Mouse (Mus musculus): ENCODE data around the gene Col27a1. TPM values are rescaled to one million over a fixed set of nuclear protein-coding genes. Genes with fewer than 3 reads are reported as not detected.
"Not testable (repeated sequence)": the region's sequence is repeated elsewhere in the genome, so short reads cannot be mapped to it uniquely, and the experiment has no call there.

The Col27a1 gene
- polyA plus RNA-seq, 1 experiment from 2014 or later: 2.4 TPM

GRCm38 (mm10) chr4:63298191-63298590, 84.4 kb downstream of the Col27a1 start:
- H3K27me3 ChIP-seq (ENCODE audit: insufficient read depth, poor library complexity, severe bottlenecking): no peaks in the 10 kb centered on the region
- 0 out of 2 replicates have a peak, but pooled peaks cover 6% of the 10 kb centered on the region for H3K36me3 ChIP-seq
- H3K9me3 ChIP-seq: no peaks in the 10 kb centered on the region
- H3K4me1 ChIP-seq (replicated peaks): no peaks in the 10 kb centered on the region
- no peak overlapping the region for H3K4me3 ChIP-seq
- WGBS: 93% methylated on average over 8 of the region's 8 CpGs
- no peak for DNase-seq (ENCODE audit: low spot score)
- no peak overlapping the region for H3K27ac ChIP-seq

- Histone ChIP-seq H3K27ac (no peak overlapping the region), H3K9me3 (no peaks in the 10 kb centered on the region), H3K4me3 (no peak overlapping the region), H3K36me3 (no peaks in the 10 kb centered on the region), H3K4me1 (replicated peaks) (0 out of 2 replicates have a peak, but pooled peaks cover 4% of the 10 kb centered on the region), H3K27me3 (ENCODE audit: insufficient read depth, poor library complexity, severe bottlenecking) (peaks cover 6% of the 10 kb centered on the region; the same call in 1 of the 2 replicates)
- WGBS: 58% methylated on average over 4 of the region's 4 CpGs
- no peak for DNase-seq (ENCODE audit: low spot score)
Observed at GRCm38 (mm10) chr4:63302641-63303040, 88.8 kb downstream of the Col27a1 start.

DNA sequence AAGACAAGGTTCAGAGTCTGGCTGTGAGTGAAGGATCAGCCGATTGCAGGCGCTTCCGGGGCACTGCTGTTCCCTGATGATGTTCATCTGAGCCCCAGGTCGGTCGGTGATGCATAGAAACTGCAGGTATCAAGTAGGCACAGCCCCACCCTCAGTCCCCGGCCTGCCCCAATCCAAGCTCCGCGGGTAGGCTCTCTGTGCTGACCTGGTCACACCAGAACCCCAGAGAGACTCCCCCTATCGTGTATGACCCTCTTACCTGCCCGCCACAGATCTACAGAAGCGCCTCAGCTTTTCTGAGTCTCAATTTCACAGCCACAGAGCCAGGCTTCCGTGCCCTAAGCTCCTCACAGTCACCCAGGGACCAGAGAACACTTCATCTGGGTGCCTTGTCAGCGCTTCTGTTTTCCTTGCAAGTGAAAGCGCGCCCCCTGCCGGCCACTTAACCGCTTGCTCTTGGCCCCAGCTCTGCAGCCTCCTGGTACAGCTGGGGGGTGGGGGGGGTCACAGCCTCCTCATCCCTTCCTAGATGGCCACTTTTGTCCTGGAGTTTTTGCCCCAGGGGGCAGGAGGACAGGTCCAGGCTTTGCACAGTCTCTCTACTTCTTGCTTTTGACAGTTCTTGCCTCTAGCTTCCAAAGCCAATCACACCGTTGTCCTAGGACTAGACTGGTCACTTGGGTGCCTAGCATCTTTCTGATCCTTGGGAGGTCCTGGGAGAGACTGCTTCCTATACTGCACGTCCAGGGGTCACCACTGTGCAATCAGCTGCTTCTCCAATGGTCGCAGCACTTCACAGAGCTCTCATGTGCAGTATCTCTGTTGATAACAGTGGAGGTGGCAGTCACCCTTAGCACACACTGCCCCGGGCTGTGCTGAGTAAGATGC, 93.6 kb downstream of the Col27a1 start:
- 0 out of 2 replicates have a peak, but pooled peaks cover 4% of the 10 kb centered on the region for H3K4me1 ChIP-seq (replicated peaks)
- no peaks in the 10 kb centered on the region for H3K9me3 ChIP-seq
- H3K27me3 ChIP-seq (ENCODE audit: insufficient read depth, poor library complexity, severe bottlenecking): peaks cover 6% of the 10 kb centered on the region; the same call in 1 of the 2 replicates
- no peaks in the 10 kb centered on the region for H3K36me3 ChIP-seq
- DNase-seq (ENCODE audit: low spot score): peak; percentile 87
- H3K4me3 ChIP-seq: no peak overlapping the region
- 33% methylated on average over 21 of the region's 21 CpGs for WGBS
- H3K27ac ChIP-seq: no peak overlapping the region

GRCm38 (mm10) chr4:63308316-63308715, 94.5 kb downstream of the Col27a1 start:
- no peaks in the 10 kb centered on the region for H3K36me3 ChIP-seq
- WGBS: 71% methylated on average over 3 of the region's 3 CpGs
- peaks cover 6% of the 10 kb centered on the region; the same call in 1 of the 2 replicates for H3K27me3 ChIP-seq (ENCODE audit: insufficient read depth, poor library complexity, severe bottlenecking)
- no peaks in the 10 kb centered on the region for H3K9me3 ChIP-seq
- H3K27ac ChIP-seq: no peak overlapping the region
- H3K4me1 ChIP-seq (replicated peaks): 0 out of 2 replicates have a peak, but pooled peaks cover 4% of the 10 kb centered on the region
- no peak for DNase-seq (ENCODE audit: low spot score)
- no peak overlapping the region for H3K4me3 ChIP-seq

GRCm38 (mm10) chr4:63310247-63310855, 96.5 kb downstream of the Col27a1 start:
- H3K27me3 ChIP-seq (ENCODE audit: insufficient read depth, poor library complexity, severe bottlenecking): peaks cover 6% of the 10 kb centered on the region; the same call in 1 of the 2 replicates
- H3K9me3 ChIP-seq: no peaks in the 10 kb centered on the region
- WGBS: 70% methylated on average over 10 of the region's 10 CpGs
- H3K4me1 ChIP-seq (replicated peaks): 0 out of 2 replicates have a peak, but pooled peaks cover 4% of the 10 kb centered on the region
- no peak for DNase-seq (ENCODE audit: low spot score)
- H3K27ac ChIP-seq: no peak overlapping the region
- H3K36me3 ChIP-seq: no peaks in the 10 kb centered on the region
- no peak overlapping the region for H3K4me3 ChIP-seq

DNA sequence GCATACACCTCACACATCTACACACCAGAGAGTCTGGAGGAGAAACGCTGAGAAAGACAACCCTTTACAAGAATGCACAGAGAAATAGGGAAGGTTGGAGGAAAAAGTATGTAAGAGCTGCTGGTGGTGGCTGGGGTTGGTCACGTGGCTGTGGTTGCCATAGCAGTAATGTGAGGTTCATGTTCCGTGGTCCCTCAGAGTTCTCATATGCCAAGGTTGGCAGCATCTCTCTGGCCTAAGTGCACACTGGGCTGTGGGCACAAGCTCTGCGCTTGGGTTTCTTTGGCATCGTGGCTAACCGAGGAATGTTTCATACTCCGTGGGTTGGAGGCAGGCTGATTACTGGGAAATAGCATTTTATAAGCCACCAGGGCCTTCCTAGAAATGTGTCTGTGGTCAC, 97.6 kb downstream of the Col27a1 start:
- Histone ChIP-seq H3K4me1 (replicated peaks) (0 out of 2 replicates have a peak, but pooled peaks cover 11% of the 10 kb centered on the region), H3K4me3 (no peak overlapping the region), H3K9me3 (no peaks in the 10 kb centered on the region), H3K27me3 (ENCODE audit: insufficient read depth, poor library complexity, severe bottlenecking) (peaks cover 5% of the 10 kb centered on the region; the same call in 1 of the 2 replicates), H3K36me3 (no peaks in the 10 kb centered on the region), H3K27ac (no peak overlapping the region)
- 94% methylated on average over 7 of the region's 7 CpGs for WGBS
- DNase-seq (ENCODE audit: low spot score): no peak

GRCm38 (mm10) chr4:63314063-63314462, 100.3 kb downstream of the Col27a1 start:
- H3K36me3 ChIP-seq: no peaks in the 10 kb centered on the region
- no peak overlapping the region for H3K4me3 ChIP-seq
- H3K27ac ChIP-seq: no peak overlapping the region
- no peak for DNase-seq (ENCODE audit: low spot score)
- H3K4me1 ChIP-seq (replicated peaks): 0 out of 2 replicates have a peak, but pooled peaks cover 8% of the 10 kb centered on the region
- H3K9me3 ChIP-seq: no peaks in the 10 kb centered on the region
- 83% methylated on average over 5 of the region's 5 CpGs for WGBS
- no peaks in the 10 kb centered on the region for H3K27me3 ChIP-seq (ENCODE audit: insufficient read depth, poor library complexity, severe bottlenecking)

GRCm38 (mm10) chr4:63316076-63316746, 102.4 kb downstream of the Col27a1 start:
- Histone ChIP-seq H3K36me3 (peaks cover 2% of the 10 kb centered on the region; the same call in 1 of the 2 replicates), H3K4me3 (no peak overlapping the region), H3K4me1 (replicated peaks) (0 out of 2 replicates have a peak, but pooled peaks cover 8% of the 10 kb centered on the region), H3K27me3 (ENCODE audit: insufficient read depth, poor library complexity, severe bottlenecking) (no peaks in the 10 kb centered on the region), H3K9me3 (no peaks in the 10 kb centered on the region), H3K27ac (no peak overlapping the region)
- 67% methylated on average over 9 of the region's 9 CpGs for WGBS
- no peak for DNase-seq (ENCODE audit: low spot score)

GRCm38 (mm10) chr4:63319566-63319965, 105.8 kb downstream of the Col27a1 start:
- not testable (repeated sequence) for H3K27me3 ChIP-seq (ENCODE audit: insufficient read depth, poor library complexity, severe bottlenecking); H3K27ac ChIP-seq; H3K4me1 ChIP-seq (replicated peaks); H3K9me3 ChIP-seq; H3K4me3 ChIP-seq
- DNase-seq (ENCODE audit: low spot score): peak; percentile 65
- peaks cover 19% of the 10 kb centered on the region for H3K36me3 ChIP-seq
- 26% methylated on average over 3 of the region's 3 CpGs for WGBS

DNA sequence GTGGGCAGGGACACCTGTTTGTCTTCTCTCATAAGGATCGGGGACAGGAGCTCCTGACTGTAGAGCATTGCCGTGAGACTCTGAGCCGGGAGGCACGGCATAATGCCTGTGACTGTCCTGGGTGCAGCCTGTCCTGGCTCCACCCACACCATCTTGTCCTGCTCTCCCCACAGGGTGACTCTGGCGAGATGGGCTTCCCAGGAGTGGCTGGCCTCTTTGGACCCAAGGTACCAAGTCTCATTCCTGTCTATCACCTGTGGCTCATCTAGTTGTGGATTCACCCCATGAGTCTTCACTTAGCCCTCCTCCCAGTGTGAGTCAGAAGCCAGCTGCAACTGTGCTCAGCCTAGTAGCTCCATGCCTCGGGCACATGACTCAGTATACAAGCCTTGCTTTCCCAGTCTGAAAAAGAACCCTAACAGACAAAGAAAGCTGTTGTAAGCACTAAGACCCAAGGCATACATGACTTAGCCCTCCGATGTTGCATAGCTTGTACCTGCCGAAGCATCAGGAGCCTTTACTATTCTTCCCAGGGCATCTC, 109.5 kb downstream of the Col27a1 start:
- no peaks in the 10 kb centered on the region for H3K27me3 ChIP-seq (ENCODE audit: insufficient read depth, poor library complexity, severe bottlenecking)
- H3K4me1 ChIP-seq (replicated peaks): 0 out of 2 replicates have a peak, but pooled peaks cover 6% of the 10 kb centered on the region
- no peak overlapping the region for H3K4me3 ChIP-seq
- 79% methylated on average over 8 of the region's 8 CpGs for WGBS
- DNase-seq (ENCODE audit: low spot score): no peak
- H3K9me3 ChIP-seq: no peaks in the 10 kb centered on the region
- peaks cover 19% of the 10 kb centered on the region for H3K36me3 ChIP-seq
- H3K27ac ChIP-seq: no peak overlapping the region

DNA sequence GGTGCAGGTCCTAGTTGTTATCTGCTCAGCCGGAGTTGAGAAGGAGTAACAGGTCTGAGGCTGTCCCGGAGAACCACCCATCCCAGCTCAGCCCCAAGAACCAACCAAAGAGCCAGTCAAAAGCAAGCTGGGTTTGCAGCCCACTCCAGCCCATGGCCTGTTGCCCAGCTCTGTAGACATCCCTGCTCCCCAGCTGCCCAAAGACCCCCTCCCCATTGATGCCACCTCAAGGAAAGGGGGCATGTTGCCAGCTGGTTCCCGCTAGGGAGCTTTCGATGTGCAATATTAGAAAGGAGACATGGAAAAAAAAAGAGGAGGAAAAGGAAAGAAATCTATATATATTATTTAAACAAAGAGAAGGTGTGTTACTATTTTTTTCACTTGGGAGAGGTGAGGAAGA, 119.6 kb downstream of the Col27a1 start:
- no peaks in the 10 kb centered on the region for H3K27me3 ChIP-seq (ENCODE audit: insufficient read depth, poor library complexity, severe bottlenecking)
- no peak for DNase-seq (ENCODE audit: low spot score)
- peaks cover 6% of the 10 kb centered on the region; the same call in 1 of the 2 replicates for H3K4me1 ChIP-seq (replicated peaks)
- no peak overlapping the region for H3K4me3 ChIP-seq
- H3K9me3 ChIP-seq: no peaks in the 10 kb centered on the region
- 95% methylated on average over 4 of the region's 4 CpGs for WGBS
- no peak overlapping the region for H3K27ac ChIP-seq
- peaks cover 12% of the 10 kb centered on the region; the same call in 1 of the 2 replicates for H3K36me3 ChIP-seq

- 0 out of 2 replicates have a peak, but pooled peaks cover under 1% of the 10 kb centered on the region for H3K36me3 ChIP-seq
- no peaks in the 10 kb centered on the region for H3K27me3 ChIP-seq (ENCODE audit: insufficient read depth, poor library complexity, severe bottlenecking)
- no peak overlapping the region for H3K27ac ChIP-seq
- WGBS: 73% methylated on average over 3 of the region's 3 CpGs
- H3K4me1 ChIP-seq (replicated peaks): no peaks in the 10 kb centered on the region
- no peak overlapping the region for H3K4me3 ChIP-seq
- DNase-seq (ENCODE audit: low spot score): no peak
- H3K9me3 ChIP-seq: no peaks in the 10 kb centered on the region
Observed at GRCm38 (mm10) chr4:63338414-63339076, 124.7 kb downstream of the Col27a1 start.
